Mouse (Mus musculus): Measurements from ENCODE around the gene Rap1gap2. TPM values are rescaled to one million over a fixed set of nuclear protein-coding genes. Genes with fewer than 3 reads are reported as not detected.

The Rap1gap2 gene
- 2.1 and 2.7 TPM in 2 replicates for total RNA-seq (2015; ENCODE audit: low replicate concordance)
- 3.7 and 5.2 TPM in 2 replicates for total RNA-seq (2017; ENCODE audit: low replicate concordance)

GRCm38 (mm10) chr11:74610545-74611176 lies at the start of gene Rap1gap2:
Gene Rap1gap2, minus strand, starts transcription at chr11:74610915.
- 0 out of 2 replicates have a peak, but pooled peaks have one; percentile 49 for ATAC-seq (replicated peaks; ENCODE audit: low FRiP score, poor library complexity, severe bottlenecking)

GRCm38 (mm10) chr11:74660336-74660735 lies 49.6 kb upstream of the Rap1gap2 start:
- ATAC-seq (replicated peaks; ENCODE audit: low FRiP score, poor library complexity, severe bottlenecking): 0 out of 2 replicates have a peak, but pooled peaks have one; percentile 19

- no peak for ATAC-seq (replicated peaks; ENCODE audit: low FRiP score, poor library complexity, severe bottlenecking)
These were observed 45.2 kb upstream of the Rap1gap2 start for GRCm38 (mm10) chr11:74655941-74656340.

GRCm38 (mm10) chr11:74653385-74653784 lies 42.7 kb upstream of the Rap1gap2 start:
- no peak for ATAC-seq (replicated peaks; ENCODE audit: low FRiP score, poor library complexity, severe bottlenecking)

- no peak for ATAC-seq (replicated peaks; ENCODE audit: low FRiP score, poor library complexity, severe bottlenecking)
These were observed 42.1 kb upstream of the Rap1gap2 start for GRCm38 (mm10) chr11:74652791-74653191.

GRCm38 (mm10) chr11:74650576-74651100 lies 39.9 kb upstream of the Rap1gap2 start:
- ATAC-seq (replicated peaks; ENCODE audit: low FRiP score, poor library complexity, severe bottlenecking): no peak

- no peak for ATAC-seq (replicated peaks; ENCODE audit: low FRiP score, poor library complexity, severe bottlenecking)
These were observed 39.2 kb upstream of the Rap1gap2 start for GRCm38 (mm10) chr11:74649647-74650551.

GRCm38 (mm10) chr11:74649095-74649646 lies 38.5 kb upstream of the Rap1gap2 start, which contains the start of gene Cluh:
Gene Cluh, plus strand, starts transcription at chr11:74649495.
- peak; percentile 93 for ATAC-seq (replicated peaks; ENCODE audit: low FRiP score, poor library complexity, severe bottlenecking)

- no peak for ATAC-seq (replicated peaks; ENCODE audit: low FRiP score, poor library complexity, severe bottlenecking)
These were observed 38.0 kb upstream of the Rap1gap2 start for GRCm38 (mm10) chr11:74648676-74649075.

- ATAC-seq (replicated peaks; ENCODE audit: low FRiP score, poor library complexity, severe bottlenecking): no peak
These were observed 37.3 kb upstream of the Rap1gap2 start for GRCm38 (mm10) chr11:74647966-74648365.

- no peak for ATAC-seq (replicated peaks; ENCODE audit: low FRiP score, poor library complexity, severe bottlenecking)
These were observed 28.9 kb upstream of the Rap1gap2 start for GRCm38 (mm10) chr11:74639628-74640027.

GRCm38 (mm10) chr11:74638791-74639411 lies 28.2 kb upstream of the Rap1gap2 start:
- no peak for ATAC-seq (replicated peaks; ENCODE audit: low FRiP score, poor library complexity, severe bottlenecking)

GRCm38 (mm10) chr11:74637971-74638790 lies 27.5 kb upstream of the Rap1gap2 start:
- ATAC-seq (replicated peaks; ENCODE audit: low FRiP score, poor library complexity, severe bottlenecking): no peak

GRCm38 (mm10) chr11:74637486-74637885 lies 26.8 kb upstream of the Rap1gap2 start:
- ATAC-seq (replicated peaks; ENCODE audit: low FRiP score, poor library complexity, severe bottlenecking): no peak

- ATAC-seq (replicated peaks; ENCODE audit: low FRiP score, poor library complexity, severe bottlenecking): peak; percentile 51; the same call in 1 of the 2 replicates
These were observed 24.0 kb upstream of the Rap1gap2 start for GRCm38 (mm10) chr11:74634490-74635275.

- no peak for ATAC-seq (replicated peaks; ENCODE audit: low FRiP score, poor library complexity, severe bottlenecking)
These were observed 21.4 kb upstream of the Rap1gap2 start for GRCm38 (mm10) chr11:74631880-74632789.

- no peak for ATAC-seq (replicated peaks; ENCODE audit: low FRiP score, poor library complexity, severe bottlenecking)
These were observed 16.8 kb upstream of the Rap1gap2 start for GRCm38 (mm10) chr11:74627481-74627880.
